Mouse (Mus musculus) thymus, postnatal 36 days (tissue): ENCODE measurements around the gene Hadh.

Source experiments
- DNase-seq, 2 experiments: peaks; one replicate each; pipeline ENCODE4 v3.0.0; 2022; ENCODE audit warnings: mixed read lengths in 2 of 2

Gene Hadh

DNA sequence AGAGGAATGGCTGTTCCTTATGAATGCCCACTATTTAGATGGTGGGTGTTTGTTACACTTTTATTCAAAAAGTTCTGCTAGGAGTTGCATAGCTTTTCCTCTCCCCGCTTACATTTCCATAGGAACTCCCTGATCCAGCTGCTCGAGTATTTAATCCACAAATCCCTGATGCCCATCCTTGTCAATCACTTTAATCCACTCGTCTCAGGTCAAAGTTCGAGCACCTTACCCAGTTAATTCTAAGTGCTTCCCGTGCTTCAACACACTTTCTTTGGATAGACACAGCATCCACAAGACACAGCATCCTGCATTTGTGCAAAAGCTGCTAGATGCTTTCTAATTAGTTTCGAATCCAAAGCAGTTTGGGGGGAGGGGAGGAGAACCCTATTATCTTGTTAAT lies 1.5 kb downstream of the Hadh start:
- no peak for DNase-seq

DNA sequence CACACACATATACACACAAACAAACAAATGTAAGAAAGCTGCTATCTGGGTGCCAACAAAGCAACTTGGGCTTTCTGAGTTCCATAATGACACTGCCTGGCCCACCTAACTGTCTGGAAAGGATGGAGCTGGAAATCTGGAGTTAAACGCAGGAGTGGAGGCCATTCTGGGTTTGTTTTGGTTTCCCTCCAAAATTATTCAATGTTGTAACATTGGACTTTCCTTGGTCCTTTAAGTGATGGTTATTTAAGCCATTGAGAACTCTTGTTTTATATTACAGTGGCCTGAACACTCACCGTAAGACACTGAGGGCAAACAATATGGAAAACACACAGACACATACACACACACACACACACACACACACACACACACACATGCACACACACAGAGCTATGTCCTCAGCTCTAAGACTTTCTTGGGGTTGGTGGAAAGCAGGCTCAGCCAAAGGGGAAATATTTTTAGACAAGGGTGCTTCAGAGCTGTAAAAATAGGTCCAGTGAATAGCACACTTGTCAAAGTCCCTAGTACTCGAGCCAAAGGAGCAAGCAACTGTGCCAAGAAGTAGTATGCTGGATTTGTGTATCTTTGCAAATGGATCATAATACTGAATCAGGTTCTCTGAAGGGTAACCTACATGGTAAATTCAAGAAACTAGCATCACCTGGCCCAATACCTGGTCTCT lies 5.4 kb downstream of the Hadh start:
- no peak for DNase-seq

DNA sequence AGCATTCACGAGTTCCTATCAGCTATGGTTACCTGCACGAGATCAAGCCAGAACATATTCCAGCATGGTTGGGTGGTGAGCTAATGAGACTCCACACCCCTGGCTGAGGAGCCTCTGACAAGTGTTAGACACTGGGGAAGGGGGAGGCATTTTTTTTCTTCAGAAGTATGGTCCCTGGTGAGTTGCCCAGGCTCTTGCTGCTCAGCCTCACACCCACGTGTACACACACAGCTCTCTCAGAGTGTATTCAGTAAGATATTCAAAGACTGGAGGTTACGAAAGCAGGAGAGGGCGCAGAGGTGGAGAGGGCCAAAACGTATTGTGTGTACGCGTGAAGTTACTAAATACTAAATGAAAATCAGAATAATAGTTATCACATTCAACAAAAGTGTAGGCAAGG lies 6.4 kb downstream of the Hadh start:
- no peak for DNase-seq

DNA sequence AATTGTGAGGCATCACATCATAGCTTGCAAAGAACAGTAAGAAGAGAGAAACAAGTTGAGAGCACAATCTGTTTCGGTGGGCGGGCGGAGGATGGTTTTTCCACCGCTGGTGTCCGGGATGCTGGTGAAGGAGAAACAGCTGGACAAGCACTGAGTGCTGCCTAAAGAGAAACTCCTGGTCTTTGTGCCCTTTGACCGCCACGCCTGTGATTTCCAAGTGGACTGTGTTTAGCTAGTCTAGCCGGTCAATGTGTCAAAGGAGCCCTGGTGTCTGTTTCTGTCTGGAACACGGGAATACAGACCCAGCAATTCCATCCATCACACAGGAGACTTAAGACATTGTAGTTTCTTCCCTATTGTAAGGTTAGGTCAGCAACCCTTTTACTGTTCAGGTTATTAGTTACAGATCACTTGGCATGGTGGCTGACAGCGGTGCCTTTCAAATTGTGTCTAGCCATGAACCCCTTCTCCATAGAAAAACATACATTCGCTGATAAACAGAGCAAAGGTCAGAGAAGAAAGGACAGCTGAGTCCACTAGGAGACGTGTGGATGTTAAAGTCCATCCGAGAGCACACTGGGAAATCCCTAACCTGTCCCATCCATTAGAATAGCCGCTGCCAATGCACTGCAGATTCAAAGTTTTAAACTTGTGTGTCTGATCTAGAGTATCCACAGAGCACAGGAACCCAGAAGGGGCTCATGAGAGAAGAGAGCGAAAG lies 8.0 kb downstream of the Hadh start:
- no peak for DNase-seq

DNA sequence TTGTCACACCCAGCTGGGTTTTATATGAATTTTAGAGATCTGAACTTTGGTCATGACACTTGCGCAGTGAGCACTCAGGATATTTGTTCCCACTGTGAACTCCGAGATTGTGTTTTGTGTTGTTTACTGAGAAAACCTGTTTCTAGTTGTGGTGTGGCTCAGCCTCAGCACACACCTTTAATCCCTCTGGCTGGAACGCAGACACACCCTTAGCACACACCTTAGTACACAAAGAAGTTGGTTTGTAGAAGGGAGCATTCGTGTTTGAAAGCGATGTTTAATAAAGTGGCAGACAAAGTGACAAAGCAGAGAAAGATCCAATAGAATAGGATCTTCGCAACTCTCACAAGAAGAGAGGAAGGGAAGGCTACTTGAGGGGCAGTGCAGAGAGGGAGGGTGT lies 11.5 kb downstream of the Hadh start:
- DNase-seq, result no peak

DNA sequence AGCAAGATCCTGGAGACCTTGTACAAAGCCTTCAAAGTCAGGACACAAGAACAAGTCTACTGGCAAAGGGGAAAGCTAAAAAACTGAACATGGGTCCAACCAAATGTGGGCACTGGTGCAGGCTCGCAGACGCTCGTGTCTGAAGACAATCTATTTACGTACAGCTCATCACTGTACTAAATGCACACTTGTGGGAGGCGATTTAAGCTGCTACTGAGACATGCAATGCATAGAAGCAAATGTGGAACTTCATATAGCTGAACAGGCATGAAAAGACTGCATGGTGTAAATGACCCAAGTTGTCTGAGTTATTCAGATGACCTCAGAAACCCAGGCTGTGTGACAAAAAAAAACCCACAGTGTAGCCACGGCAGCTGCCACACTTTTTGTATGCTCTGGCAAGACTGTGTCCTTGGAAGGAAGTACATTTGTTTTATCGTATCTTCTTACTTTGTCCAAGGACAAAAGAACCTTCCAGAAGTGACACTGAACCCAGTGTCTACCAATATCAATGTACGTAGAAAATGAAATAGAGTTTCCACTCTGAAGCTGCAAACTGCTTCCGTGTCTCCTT lies 12.4 kb downstream of the Hadh start:
- no peak for DNase-seq

DNA sequence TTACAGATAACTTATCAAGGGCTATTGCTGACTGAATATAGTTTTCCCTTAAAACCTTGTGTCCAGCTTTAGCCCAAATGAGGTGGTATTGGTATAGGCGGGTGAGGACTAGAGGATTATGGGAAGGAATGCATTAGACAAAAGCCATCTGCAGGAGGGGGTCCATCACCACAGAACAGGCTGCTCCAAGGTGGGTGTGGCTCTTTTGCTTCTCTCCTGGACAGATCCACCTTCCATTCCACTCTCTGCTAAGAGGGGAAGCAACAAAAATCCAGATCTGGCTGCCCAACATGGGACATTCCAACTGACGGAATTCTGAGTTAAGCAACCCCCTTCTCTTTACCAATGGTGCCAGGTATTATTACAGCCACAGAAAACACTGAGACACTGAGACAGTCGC lies 13.0 kb downstream of the Hadh start:
- DNase-seq, result no peak

DNA sequence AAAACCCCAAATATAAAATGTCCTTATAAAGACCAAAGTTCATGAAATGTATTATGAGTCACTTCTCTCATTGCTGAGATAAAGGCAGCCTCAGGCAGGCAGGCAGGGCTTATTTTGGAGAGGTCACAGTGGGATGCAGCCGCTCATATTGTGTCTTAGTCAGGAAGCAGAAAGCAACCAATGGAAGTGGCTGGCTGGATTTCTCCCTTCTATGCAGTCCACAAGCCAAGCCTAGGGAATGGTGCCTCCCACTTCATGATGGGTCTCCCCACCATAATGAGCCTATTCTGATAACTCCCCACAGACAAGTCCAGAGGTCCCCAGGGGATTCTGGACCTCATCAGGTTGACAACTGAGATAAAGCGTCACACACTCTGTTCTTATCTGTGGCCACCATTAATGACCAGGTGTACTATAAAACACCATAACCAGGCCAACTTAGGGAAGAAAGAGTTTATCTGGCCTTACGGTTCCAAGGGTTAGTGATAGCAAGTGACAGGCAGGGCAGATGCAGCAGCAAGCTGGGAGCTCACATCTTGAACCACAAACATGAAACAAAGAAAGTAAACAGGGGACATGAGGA lies 16.4 kb downstream of the Hadh start:
- DNase-seq, result no peak

DNA sequence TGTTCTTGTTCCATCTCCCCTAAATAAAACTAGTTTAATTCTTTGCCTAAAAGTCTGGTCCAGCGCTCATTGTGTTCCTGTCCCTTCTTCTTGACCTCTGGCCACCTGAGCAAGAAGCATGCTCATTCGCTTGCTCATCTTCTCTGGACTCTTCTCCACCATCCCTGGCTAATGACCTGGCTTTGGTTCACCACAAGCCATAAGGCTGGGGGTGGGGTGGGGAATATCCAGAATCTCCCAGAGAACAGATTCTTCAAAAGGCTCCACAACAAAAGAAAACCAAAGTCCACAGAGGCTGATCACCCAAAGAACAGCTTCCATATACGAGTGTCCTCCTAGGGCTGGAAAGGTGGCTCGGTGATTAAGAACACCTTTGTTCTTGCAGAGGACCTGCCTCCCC lies 16.9 kb downstream of the Hadh start:
- no peak for DNase-seq

DNA sequence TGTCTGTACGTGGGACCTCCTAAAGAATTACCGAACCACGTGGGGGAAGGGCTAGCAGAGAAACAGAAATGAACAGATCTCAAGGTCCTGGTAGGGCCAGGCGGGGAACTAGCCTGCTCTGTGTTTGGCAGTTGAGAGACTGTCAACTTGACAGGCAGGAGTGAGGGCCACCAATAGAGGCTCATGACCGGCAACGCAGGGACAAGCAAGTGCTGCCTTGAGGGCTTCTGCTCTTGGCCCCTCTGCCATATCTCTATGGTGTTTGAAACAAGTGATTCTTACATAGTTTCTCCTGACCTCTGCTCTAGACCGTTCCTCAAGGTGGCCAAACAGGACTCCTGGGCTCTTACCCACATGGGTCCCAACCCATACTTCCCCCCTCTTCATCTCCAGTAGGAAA lies 20.3 kb downstream of the Hadh start:
- DNase-seq, result no peak

DNA sequence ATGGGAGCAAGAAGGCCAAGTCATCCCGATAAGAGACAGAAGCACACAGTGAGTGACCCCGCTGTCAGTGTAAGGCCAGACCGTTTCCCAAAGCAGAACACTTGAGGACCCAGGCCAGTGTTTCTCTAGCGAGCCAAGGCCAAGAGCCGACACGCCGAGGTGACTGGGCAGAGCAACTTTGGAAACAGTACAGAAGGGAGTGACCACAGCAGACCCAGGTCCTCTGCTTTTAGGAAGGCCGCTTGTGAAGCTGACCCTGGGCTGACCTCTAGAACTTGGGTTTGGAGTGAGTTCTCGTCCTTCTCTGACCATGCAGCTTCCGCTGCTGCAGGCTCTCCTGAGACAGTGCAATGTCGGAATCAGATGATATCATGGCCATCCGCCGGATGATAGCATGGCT lies 20.9 kb downstream of the Hadh start:
- DNase-seq, result no peak

DNA sequence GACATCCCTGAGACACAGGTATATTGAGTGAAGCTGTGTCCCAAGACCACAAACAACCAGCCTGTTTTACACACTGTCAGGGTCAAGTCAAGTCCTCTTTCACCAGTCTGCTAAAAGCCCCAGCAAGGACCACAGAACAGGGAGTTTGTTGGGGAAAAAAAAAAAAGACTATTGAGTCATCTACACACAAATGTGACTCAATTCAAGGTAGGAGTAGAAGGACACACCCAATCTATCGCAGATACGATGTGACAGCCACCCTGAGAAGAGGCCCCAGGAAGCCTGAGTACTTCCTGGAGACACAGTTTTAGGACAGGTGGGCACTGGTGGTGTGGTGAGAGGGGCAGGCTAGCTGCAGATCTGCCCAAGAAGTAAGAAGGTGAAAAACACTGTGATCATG lies 21.6 kb downstream of the Hadh start:
- DNase-seq, result no peak

DNA sequence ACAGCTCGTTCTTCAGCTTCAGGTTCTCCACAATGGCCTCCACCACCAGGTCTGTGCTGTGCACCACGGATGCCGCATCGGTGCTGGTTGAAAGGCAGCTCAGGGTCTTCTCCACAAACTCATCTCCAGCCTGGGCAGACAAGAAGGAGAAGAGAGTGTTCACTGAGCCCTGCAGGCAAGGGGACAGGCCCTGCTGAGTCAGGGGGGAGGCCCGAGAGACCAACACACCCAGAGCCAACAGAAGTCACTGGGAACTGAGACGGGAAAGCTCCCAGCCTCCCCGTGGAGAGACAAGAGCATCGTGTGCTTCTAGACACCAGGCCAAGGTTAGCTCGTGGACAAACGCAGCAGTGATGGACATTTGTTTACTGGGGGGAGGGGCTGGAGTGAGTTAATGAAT lies 23.5 kb downstream of the Hadh start:
- no peak for DNase-seq

DNA sequence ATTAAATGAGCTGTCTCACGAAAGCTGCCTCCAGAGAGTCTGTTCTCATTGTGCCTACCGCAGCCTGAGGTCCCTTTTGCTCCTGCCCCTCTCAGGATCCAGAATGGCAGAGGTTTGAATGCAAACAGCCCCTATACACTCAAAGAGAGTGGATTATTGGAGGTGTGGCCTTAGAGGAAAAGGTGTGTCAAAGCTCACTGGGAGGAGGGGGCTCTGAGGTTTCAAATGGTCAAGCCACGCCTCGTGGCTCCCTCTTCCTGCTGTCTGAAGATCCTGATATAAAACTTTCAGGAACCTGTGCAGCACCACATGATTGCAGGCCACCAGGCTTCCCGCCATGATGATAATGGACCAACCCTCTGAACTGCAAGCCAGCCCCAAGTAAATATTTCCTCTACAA lies 24.1 kb downstream of the Hadh start:
- DNase-seq, result no peak

DNA sequence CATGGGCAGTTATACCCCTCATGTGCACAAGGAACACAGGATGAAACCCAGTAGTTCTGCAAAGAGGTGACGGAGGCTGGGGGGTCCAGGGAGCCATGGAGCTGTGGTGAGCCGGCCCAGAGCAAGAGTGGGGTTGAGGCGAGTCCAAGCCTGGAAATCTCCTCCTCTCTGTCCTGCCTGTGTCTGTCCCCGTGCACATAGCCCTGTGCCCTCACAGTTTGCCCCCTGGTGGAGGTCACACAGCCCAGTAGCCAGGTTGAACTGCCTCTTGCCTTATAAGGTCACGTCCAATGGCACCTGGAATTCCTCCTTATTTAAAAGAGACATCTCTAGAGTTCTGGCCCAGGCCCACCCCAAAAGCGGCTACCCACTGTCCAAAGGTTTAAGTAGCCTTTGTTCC lies 24.5 kb downstream of the Hadh start:
- DNase-seq, result no peak

DNA sequence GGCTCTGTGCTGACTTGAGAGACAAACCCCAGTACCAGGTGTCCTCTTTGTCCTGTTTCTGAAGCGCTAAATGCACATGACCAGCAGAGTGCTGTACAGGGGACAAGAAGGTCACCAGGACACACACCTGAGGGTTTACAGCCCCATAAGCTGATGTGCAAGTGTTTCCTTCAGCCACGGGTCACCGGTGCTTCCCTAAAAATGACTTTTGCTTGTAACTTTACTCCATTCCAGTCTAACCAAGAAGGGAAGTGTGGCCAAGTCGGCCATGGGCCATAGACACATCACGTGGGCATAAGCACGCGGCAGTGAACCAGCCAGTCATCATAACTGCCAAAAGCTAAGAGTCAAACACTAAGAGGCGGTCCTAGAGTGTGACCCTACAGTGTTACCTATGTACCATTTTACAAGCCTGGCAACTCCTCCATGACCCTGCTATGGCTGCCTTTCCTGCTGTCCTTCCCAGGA lies 25.3 kb downstream of the Hadh start:
- no peak for DNase-seq

DNA sequence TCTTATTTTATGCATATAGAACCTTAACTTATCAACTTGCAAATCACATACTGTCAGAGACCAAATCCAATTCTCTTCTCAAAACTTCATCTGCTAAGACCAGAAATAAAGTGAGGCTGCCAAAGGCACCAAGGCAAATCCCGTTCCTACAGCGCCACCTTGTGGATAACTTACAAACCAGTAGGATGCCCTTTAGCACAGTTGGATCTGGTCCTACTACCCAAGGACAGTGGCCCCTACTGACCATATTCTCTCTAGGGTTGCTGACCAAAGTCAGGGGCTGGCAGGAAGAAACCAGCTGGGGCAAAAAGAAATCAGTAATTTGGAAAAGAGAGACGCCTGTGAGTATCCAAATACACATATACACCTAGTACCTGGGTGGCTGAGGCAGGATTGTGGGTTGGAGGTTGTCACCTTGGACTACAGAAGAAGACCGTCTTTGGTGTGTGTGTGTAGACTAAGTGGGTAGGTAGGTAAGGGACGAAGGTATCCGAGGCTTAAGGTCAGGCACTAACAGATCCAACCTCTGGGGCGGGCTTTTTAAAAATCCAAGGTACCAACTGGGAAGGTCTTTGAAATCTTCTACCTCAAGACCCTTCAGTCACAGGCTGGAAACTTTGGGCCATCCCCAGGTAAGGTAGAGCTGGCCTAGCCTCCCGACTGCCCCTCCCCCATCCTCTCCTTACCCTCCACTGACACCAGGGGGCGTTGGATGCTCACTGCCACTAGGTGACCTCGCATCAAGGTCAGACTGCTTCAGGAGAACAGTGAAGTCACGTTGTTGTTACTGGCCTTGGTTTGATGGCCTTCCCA lies 25.9 kb downstream of the Hadh start:
- peak; percentile 50 to 53 for DNase-seq

DNA sequence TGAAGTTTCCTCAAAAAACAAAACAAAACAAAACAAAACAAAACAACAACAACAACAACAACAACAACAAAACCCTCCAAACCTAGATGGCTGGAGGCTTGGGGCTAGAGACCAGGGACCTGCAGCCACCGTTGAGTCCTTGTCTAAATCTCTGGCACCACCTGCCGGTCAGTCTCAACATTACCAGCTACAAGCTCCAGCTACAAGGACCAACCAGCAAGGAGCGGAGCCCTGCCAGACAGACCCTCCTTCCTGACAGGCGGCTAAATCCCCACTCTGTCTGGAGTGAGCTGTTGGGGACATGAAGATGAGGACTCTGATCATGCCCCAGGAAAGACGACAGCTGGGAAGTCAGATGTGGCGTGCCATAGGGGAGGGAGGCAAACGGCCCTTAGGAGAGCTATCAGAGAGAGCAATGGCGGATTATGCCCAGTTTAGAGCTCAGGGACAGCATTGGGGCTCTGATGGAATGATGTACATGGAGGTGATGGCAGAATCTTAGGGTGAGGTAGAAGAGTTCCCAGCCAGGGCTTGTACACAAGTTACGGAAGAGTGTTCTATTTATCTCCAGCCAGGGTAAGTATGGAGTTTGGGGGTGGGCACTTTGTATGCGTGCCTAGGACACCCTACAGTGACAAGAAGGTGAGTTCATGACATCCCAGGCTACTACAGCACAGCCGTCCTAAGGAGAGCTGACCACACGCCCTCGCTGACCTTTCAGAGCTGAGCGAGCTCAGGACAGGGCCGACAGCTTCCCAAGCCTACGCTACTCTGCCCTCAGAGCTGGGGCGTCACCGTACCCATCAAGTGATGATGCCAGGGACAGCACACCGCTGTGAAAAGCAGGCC lies 33.9 kb downstream of the Hadh start:
- peak; percentile 76 to 82 for DNase-seq

DNA sequence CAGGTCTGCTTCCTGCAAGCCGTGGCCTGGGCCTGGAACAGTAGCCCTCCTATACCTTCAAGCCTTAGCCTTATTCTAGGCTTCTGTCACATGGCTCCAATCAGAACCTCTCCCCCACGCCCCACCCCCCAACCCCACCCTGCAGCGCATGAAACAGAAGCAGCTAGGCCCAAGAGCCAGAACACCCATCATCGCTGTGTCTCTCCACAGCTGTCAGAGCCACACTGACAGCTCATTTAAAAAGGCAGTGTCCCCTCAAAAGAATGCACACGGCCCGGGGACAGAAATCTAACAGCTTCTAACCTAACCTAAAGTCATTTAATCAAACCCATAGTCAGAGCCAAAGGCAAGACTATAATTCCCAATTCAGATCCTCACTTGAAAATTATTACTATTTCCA lies 34.8 kb downstream of the Hadh start:
- DNase-seq, result no peak

DNA sequence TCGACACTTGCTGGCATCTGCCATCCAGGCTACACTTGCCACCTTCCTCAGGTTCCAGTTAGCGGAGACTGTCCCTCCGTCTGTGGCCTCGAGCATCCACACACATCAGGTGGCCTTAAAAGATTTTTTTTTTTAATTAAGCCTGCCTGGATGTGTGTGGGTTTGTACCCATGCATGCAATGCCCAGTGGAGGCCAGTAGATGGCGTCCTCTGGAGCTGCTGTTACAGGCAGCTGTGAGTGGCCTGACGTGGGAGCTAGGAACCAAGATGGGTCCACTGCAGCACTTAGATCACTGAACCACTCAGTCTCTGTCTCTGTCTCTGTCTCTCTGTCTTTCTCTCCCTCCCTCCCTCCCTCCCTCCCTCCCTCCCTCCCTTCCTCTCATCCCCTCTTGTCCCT lies 43.8 kb downstream of the Hadh start:
- no peak for DNase-seq

DNA sequence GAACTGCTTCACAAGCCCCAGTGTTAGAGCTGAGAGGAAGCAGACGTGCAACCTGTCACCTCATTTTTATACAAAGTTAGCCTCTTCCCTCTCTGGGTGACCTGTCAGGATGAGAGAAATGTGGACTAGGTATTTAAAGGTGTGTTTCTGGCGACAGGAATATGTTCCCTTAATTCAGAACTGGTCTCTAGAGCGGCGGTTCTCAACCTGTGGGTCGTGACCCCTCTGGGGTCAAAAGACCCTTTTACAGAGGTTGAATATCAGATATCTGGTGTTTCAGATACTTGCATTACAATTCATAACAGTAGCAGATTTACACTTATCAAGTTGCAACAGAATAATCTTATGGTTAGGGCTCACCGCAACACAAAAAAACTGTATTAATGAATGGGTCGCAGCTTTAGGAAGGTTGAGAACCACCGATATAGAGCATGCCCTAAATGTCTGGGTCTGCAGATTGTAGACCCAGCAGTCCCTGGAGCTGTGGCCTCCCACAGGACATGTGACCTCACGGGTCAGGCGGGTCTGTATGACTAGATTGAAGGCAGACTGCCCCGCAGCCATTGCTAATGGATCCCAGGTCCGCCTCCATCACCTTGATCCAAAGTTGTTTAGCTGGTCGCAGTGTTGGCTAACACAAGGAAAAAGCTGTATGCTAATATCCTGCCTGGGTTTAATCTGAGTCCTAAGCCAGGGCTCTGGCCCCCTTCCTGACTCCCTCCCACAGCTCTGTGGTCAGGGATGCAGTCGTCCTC lies 53.1 kb downstream of the Hadh start:
- no peak for DNase-seq
